Mouse (Mus musculus): ENCODE measurements around the gene Cdk18.
"Not testable (repeated sequence)": the region's sequence is repeated elsewhere in the genome, so short reads cannot be mapped to it uniquely, and the experiment has no call there.

The Cdk18 gene

GRCm38 (mm10) chr1:132139416-132139864 lies at the start of gene Cdk18:
Cdk18 (minus strand) TSS chr1:132139684.
- DNase-seq = peak; percentile 51

GRCm38 (mm10) chr1:132189231-132189630 lies 49.7 kb upstream of the Cdk18 start:
- no peak for DNase-seq

- no peak for DNase-seq
Measured at GRCm38 (mm10) chr1:132188442-132189066, 49.1 kb upstream of the Cdk18 start.

GRCm38 (mm10) chr1:132186303-132186702 lies 46.8 kb upstream of the Cdk18 start:
- DNase-seq = no peak

GRCm38 (mm10) chr1:132171619-132172018 lies 32.1 kb upstream of the Cdk18 start:
- peak; percentile 75 for DNase-seq

GRCm38 (mm10) chr1:132170698-132171097 lies 31.2 kb upstream of the Cdk18 start:
- DNase-seq = no peak

GRCm38 (mm10) chr1:132168115-132168767 lies 28.8 kb upstream of the Cdk18 start:
- peak; percentile 66 for DNase-seq

- no peak for DNase-seq
Measured at GRCm38 (mm10) chr1:132165859-132166258, 26.4 kb upstream of the Cdk18 start.

GRCm38 (mm10) chr1:132164780-132165518 lies 25.5 kb upstream of the Cdk18 start:
- DNase-seq = no peak

GRCm38 (mm10) chr1:132162618-132163017 lies 23.1 kb upstream of the Cdk18 start:
- not testable (repeated sequence) for DNase-seq

GRCm38 (mm10) chr1:132161211-132161880 lies 21.9 kb upstream of the Cdk18 start:
- no peak for DNase-seq

- no peak for DNase-seq
Measured at GRCm38 (mm10) chr1:132159681-132160080, 20.2 kb upstream of the Cdk18 start.

GRCm38 (mm10) chr1:132158741-132159140 lies 19.3 kb upstream of the Cdk18 start:
- DNase-seq = no peak

GRCm38 (mm10) chr1:132157808-132158207 lies 18.3 kb upstream of the Cdk18 start:
- DNase-seq = no peak

- peak; percentile 89 for DNase-seq
Measured at GRCm38 (mm10) chr1:132157016-132157781, 17.7 kb upstream of the Cdk18 start.

- DNase-seq = peak; percentile 89
Measured at GRCm38 (mm10) chr1:132155737-132156136, 16.3 kb upstream of the Cdk18 start.

GRCm38 (mm10) chr1:132153691-132154090 lies 14.2 kb upstream of the Cdk18 start:
- no peak for DNase-seq

GRCm38 (mm10) chr1:132153086-132153690 lies 13.7 kb upstream of the Cdk18 start:
- no peak for DNase-seq

GRCm38 (mm10) chr1:132151908-132152307 lies 12.4 kb upstream of the Cdk18 start:
- DNase-seq = no peak

GRCm38 (mm10) chr1:132150817-132151601 lies 11.5 kb upstream of the Cdk18 start:
- no peak for DNase-seq

- DNase-seq = peak; percentile 51
Measured at GRCm38 (mm10) chr1:132150171-132150570, 10.7 kb upstream of the Cdk18 start.
